Mouse (Mus musculus) forebrain, embryonic 11.5 days (tissue): ENCODE data around the gene Ciart. TPM values are rescaled to one million over a fixed set of nuclear protein-coding genes. Genes with fewer than 3 reads are reported as not detected.
"Not testable (repeated sequence)": the region's sequence is repeated elsewhere in the genome, so short reads cannot be mapped to it uniquely, and the experiment has no call there.

ENCODE experiments used
- ATAC-seq: fragments of 200-750 bp; cut with Nextera tagmentation; replicated peaks from 2 replicates; pipeline ENCODE4 v1.8.0; 2017; ENCODE audit warnings: moderate TSS enrichment; ENCODE audit not compliant: low FRiP score
- DNase-seq: peaks from one replicate; pipeline ENCODE4 v3.0.0-alpha.2; 2017; ENCODE audit warnings: low spot score
- H3K27ac ChIP-seq: fragments of 300-500 bp; sonication (generic); 2 replicates; pipeline ENCODE4 v1.5.1; 2014; ENCODE audit warnings: low read depth, low read length
- H3K27me3 ChIP-seq: fragments of 300-500 bp; sonication (generic); 2 replicates; pipeline ENCODE4 v1.6.1; 2014; ENCODE audit warnings: mild to moderate bottlenecking, low read length, mixed read lengths; ENCODE audit not compliant: control insufficient read depth, insufficient read depth
- H3K36me3 ChIP-seq: fragments of 300-500 bp; sonication (generic); 2 replicates; pipeline ENCODE4 v1.6.1; 2014; ENCODE audit warnings: mild to moderate bottlenecking, low read length, moderate library complexity, mixed read lengths; ENCODE audit not compliant: control insufficient read depth, insufficient read depth
- H3K4me1 ChIP-seq: fragments of 300-500 bp; sonication (generic); replicated peaks from 2 replicates; pipeline ENCODE4 v1.6.1; 2014; ENCODE audit warnings: low read length, mixed read lengths; ENCODE audit not compliant: control insufficient read depth, insufficient read depth
- H3K4me2 ChIP-seq: fragments of 300-500 bp; sonication (generic); 2 replicates; pipeline ENCODE4 v1.6.1; 2014; ENCODE audit warnings: low read depth, mild to moderate bottlenecking, low read length, moderate library complexity, mixed read lengths; ENCODE audit not compliant: severe bottlenecking
- H3K4me3 ChIP-seq: fragments of 300-500 bp; sonication (generic); 2 replicates; pipeline ENCODE4 v1.5.1; 2014; ENCODE audit warnings: low read depth, low read length
- H3K9ac ChIP-seq: fragments of 300-500 bp; sonication (generic); 2 replicates; pipeline ENCODE4 v1.6.1; 2014; ENCODE audit warnings: low read length
- H3K9me3 ChIP-seq: fragments of 300-500 bp; sonication (generic); 2 replicates; pipeline ENCODE4 v1.6.1; 2016; ENCODE audit warnings: low read length, mixed read lengths; ENCODE audit not compliant: control insufficient read depth
- WGBS: fragments of 180-500 bp; shearing (Covaris S2); extraction: QIAGEN DNeasy Blood & Tissue Kit; methylation state at CpG from one replicate; pipeline ENCODE4 v1.1.7; 2014; 5-methylcytosine and 5-hydroxymethylcytosine counted together
- polyA plus RNA-seq: library from polyadenylated mRNA; unstranded; fragments of >200 nt; fragmentation: Nextera tagmentation; extraction: Ambion mirVana; gene quantifications from 2 replicates; pipeline ENCODE4 v1.2.1, GENCODE M21; 2014

Ciart gene
- polyA plus RNA-seq, 1 experiment from 2014 or later: 7.7 TPM

- ATAC-seq: no peak
- Histone ChIP-seq H3K4me2 (no peak overlapping the region), H3K36me3 (no peaks in the 10 kb centered on the region), H3K27ac (no peak overlapping the region), H3K4me1 (no peaks in the 10 kb centered on the region), H3K4me3 (no peak overlapping the region), H3K27me3 (no peaks in the 10 kb centered on the region), H3K9ac (no peak overlapping the region), H3K9me3 (no peaks in the 10 kb centered on the region)
- DNase-seq: no peak
- WGBS: 82% methylated on average over 4 of the region's 4 CpGs
These were observed 42.1 kb upstream of the Ciart start for GRCm38 (mm10) chr3:95924185-95924584.

- not testable (repeated sequence) for H3K9me3 ChIP-seq, H3K4me3 ChIP-seq, ATAC-seq, H3K4me1 ChIP-seq, H3K27me3 ChIP-seq, H3K36me3 ChIP-seq, DNase-seq, H3K27ac ChIP-seq, H3K9ac ChIP-seq, H3K4me2 ChIP-seq
- 95% methylated on average over 7 of the region's 7 CpGs for WGBS
These were observed 41.4 kb upstream of the Ciart start for GRCm38 (mm10) chr3:95923429-95923828.

DNA sequence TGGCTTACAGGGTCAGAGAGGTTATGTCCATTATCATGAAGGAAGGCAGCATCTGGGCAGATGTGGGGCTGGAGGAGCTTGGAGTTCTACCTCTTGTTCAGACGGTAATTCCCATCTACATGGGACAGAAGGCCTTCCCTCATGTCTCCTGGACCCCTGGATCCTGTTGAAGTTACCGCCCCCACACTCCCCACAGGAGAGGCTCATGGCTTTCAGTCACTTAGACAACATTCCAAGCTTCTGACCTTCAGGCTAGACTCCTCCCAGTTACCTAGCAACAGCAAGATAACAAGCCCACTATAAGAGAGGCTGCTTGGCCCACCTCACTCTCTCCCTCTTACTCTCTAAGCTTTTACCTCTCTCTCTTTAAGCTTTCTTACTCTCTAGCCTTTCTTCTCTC lies 38.5 kb upstream of the Ciart start:
- not testable (repeated sequence) for H3K9me3 ChIP-seq, H3K4me3 ChIP-seq, H3K27me3 ChIP-seq, ATAC-seq, H3K27ac ChIP-seq, DNase-seq, H3K36me3 ChIP-seq, H3K9ac ChIP-seq, H3K4me1 ChIP-seq, H3K4me2 ChIP-seq
- 60% methylated on average over 2 of the region's 2 CpGs for WGBS

- Histone ChIP-seq H3K4me2 (no peak overlapping the region), H3K4me1 (no peaks in the 10 kb centered on the region), H3K4me3 (no peak overlapping the region), H3K9ac (no peak overlapping the region), H3K27me3 (no peaks in the 10 kb centered on the region), H3K27ac (no peak overlapping the region), H3K36me3 (no peaks in the 10 kb centered on the region), H3K9me3 (no peaks in the 10 kb centered on the region)
- DNase-seq (no peak), ATAC-seq (no peak)
- WGBS: 76% methylated on average over 7 of the region's 7 CpGs
These were observed 34.7 kb upstream of the Ciart start for GRCm38 (mm10) chr3:95916760-95917159.

GRCm38 (mm10) chr3:95914706-95915105 lies 32.7 kb upstream of the Ciart start:
- no peaks in the 10 kb centered on the region for H3K4me1 ChIP-seq
- no peak overlapping the region for H3K4me2 ChIP-seq
- H3K27me3 ChIP-seq: no peaks in the 10 kb centered on the region
- H3K4me3 ChIP-seq: no peak overlapping the region
- H3K36me3 ChIP-seq: no peaks in the 10 kb centered on the region
- ATAC-seq (no peak), DNase-seq (no peak)
- H3K27ac ChIP-seq: no peak overlapping the region
- WGBS: 90% methylated on average over 4 of the region's 4 CpGs
- no peaks in the 10 kb centered on the region for H3K9me3 ChIP-seq
- no peak overlapping the region for H3K9ac ChIP-seq

DNA sequence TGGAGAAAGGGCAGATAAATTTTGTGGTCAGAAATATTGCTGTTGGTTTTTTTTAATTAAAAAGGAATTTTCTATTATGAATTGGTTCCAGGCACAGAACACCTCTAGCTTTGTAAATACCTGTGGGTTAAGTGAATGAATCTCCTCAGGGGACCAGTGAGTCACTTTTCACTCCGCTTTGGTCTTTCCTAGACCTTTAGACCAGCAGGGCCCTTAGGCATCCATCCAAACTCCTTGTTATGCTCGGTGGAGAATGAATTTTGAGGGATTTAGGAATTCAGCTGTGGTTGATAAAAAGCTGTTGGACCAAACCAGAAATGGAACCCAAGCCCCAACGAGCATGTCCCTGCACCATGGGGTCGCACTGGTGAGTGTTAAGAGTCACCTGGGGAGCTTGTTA lies 25.6 kb upstream of the Ciart start:
- Histone ChIP-seq H3K4me2 (no peak overlapping the region), H3K4me1 (peaks cover 19% of the 10 kb centered on the region), H3K4me3 (no peak overlapping the region), H3K9ac (no peak overlapping the region), H3K9me3 (no peaks in the 10 kb centered on the region), H3K27ac (no peak overlapping the region), H3K36me3 (no peaks in the 10 kb centered on the region), H3K27me3 (no peaks in the 10 kb centered on the region; the same call in 1 of the 2 replicates)
- no peak for ATAC-seq
- 36% methylated on average over 4 of the region's 4 CpGs for WGBS
- no peak for DNase-seq

- H3K4me2 ChIP-seq: peak overlapping the region; percentile 45
- 1% methylated on average over 12 of the region's 12 CpGs for WGBS
- DNase-seq (peak; percentile 80), ATAC-seq (no peak)
- no peaks in the 10 kb centered on the region for H3K9me3 ChIP-seq
- no peak overlapping the region; the same call in 1 of the 2 replicates for H3K9ac ChIP-seq
- H3K4me3 ChIP-seq: peak overlapping the region; percentile 4; the same call in 1 of the 2 replicates
- H3K4me1 ChIP-seq: peaks cover 21% of the 10 kb centered on the region
- no peaks in the 10 kb centered on the region; the same call in 1 of the 2 replicates for H3K27me3 ChIP-seq
- no peaks in the 10 kb centered on the region for H3K36me3 ChIP-seq
- no peak overlapping the region for H3K27ac ChIP-seq
These were observed 24.8 kb upstream of the Ciart start for GRCm38 (mm10) chr3:95906860-95907259.

- Histone ChIP-seq H3K27me3 (no peaks in the 10 kb centered on the region; the same call in 1 of the 2 replicates), H3K9me3 (no peaks in the 10 kb centered on the region), H3K4me1 (peaks cover 21% of the 10 kb centered on the region), H3K36me3 (no peaks in the 10 kb centered on the region), H3K9ac (peak overlapping the region; percentile 68; the same call in 1 of the 2 replicates), H3K27ac (no peak overlapping the region), H3K4me2 (peak overlapping the region; percentile 78), H3K4me3 (peak overlapping the region; percentile 33; the same call in 1 of the 2 replicates)
- ATAC-seq (0 out of 2 replicates have a peak, but pooled peaks have one; percentile 22), DNase-seq (peak; percentile 76)
- 2% methylated on average over 12 of the region's 12 CpGs for WGBS
These were observed 24.0 kb upstream of the Ciart start for GRCm38 (mm10) chr3:95905940-95906492.
